In genomic region chr11:89025603-89026002, GRCm38 (mm10) we compare ENCODE assay signal across 21 mouse cellular contexts. TPM values are rescaled to one million over a fixed set of nuclear protein-coding genes. Genes with fewer than 3 reads are reported as not detected.
DNase-seq lines count a peak whose midpoint lies in the region; ATAC-seq and TF ChIP-seq lines count a peak whose summit lies in the region.
"Had no signal": no experiment of that assay in that cellular context is flagged by ENCODE, and none has a peak within 500 bp of the region (broad histone marks: within the 10 kb centered on the region; RNA-seq: fewer than 3 reads in every experiment).

No protein-coding gene starts in this region.

- TF ChIP-seq EP300 in lung, postnatal 0 days (IDR thresholded peaks at IDR 0.05), result no peak

- no peak for TF ChIP-seq POLR2A in kidney, adult 2 months (IDR thresholded peaks at IDR 0.05; ENCODE audit: low read depth, low read length)
- TF ChIP-seq POLR2A in small intestine, adult 2 months (IDR thresholded peaks at IDR 0.05; ENCODE audit: low read depth, low read length), result no peak

- peak; percentile 30 for DNase-seq in kidney, adult 2 months
- no peak for DNase-seq in kidney, adult 9 months
- DNase-seq in lung, postnatal 0 days (ENCODE audit: low spot score), result peak; percentile 37
- no peak for DNase-seq in lung, postnatal 36 days
- DNase-seq in forebrain, embryonic 10.5 days (ENCODE audit: extremely low spot score, low spot score), result no peak
- DNase-seq: cerebellum, adult 9-11 months; gastrocnemius, postnatal 10 days; layer of hippocampus, postnatal 36 days; retina, postnatal 1 day; right cerebral cortex, postnatal 4 days had no signal

- no peak for ATAC-seq in lung, postnatal 0 days
- no peak for ATAC-seq in intestine, postnatal 0 days
- ATAC-seq: CD4-positive, CD25-positive, alpha-beta regulatory T cell, adult 4 months; midbrain, embryonic 15.5 days had no signal

- H3K4me2 ChIP-seq in lung, postnatal 0 days (replicated peaks; ENCODE audit: low read depth, low read length), result no peak overlapping the region
- H3K4me2 ChIP-seq in intestine, postnatal 0 days (replicated peaks; ENCODE audit: low read depth), result no peak overlapping the region
- H3K4me2 ChIP-seq: embryonic facial prominence, embryonic 13.5 days; hindbrain, embryonic 13.5 days; midbrain, embryonic 15.5 days had no signal

- WGBS in kidney, adult 2 months, result 69% methylated on average over 3 of the region's 3 CpGs
- WGBS in lung, postnatal 0 days, result 72% methylated on average over 3 of the region's 3 CpGs
- 79% methylated on average over 3 of the region's 3 CpGs for WGBS in intestine, postnatal 0 days
- 90% methylated on average over 3 of the region's 3 CpGs for WGBS in small intestine, adult 2 months
- 85% methylated on average over 3 of the region's 3 CpGs for WGBS in forebrain, embryonic 10.5 days

- no peaks in the 10 kb centered on the region for H3K36me3 ChIP-seq in kidney, adult 2 months (ENCODE audit: control insufficient read depth, insufficient read depth, low read length)
- H3K36me3 ChIP-seq in lung, postnatal 0 days (ENCODE audit: insufficient read depth, low read length), result no peaks in the 10 kb centered on the region
- peaks cover 4% of the 10 kb centered on the region for H3K36me3 ChIP-seq in intestine, postnatal 0 days (ENCODE audit: control insufficient read depth, insufficient read depth)
- peaks cover 2% of the 10 kb centered on the region for H3K36me3 ChIP-seq in small intestine, adult 2 months (ENCODE audit: control insufficient read depth, insufficient read depth, low read length)
- no peaks in the 10 kb centered on the region for H3K36me3 ChIP-seq in forebrain, embryonic 10.5 days (replicated peaks)
- H3K36me3 ChIP-seq: embryonic facial prominence, embryonic 13.5 days; hindbrain, embryonic 13.5 days; midbrain, embryonic 15.5 days had no signal

- H3K4me3 ChIP-seq in kidney, adult 2 months (ENCODE audit: insufficient read depth, low read depth, low read length), result no peak overlapping the region
- no peak overlapping the region for H3K4me3 ChIP-seq in lung, postnatal 0 days (ENCODE audit: low read depth, low read length)
- no peak overlapping the region for H3K4me3 ChIP-seq in intestine, postnatal 0 days (ENCODE audit: low read depth, low read length)
- no peak overlapping the region for H3K4me3 ChIP-seq in small intestine, adult 2 months (ENCODE audit: low read depth, low read length)
- no peak overlapping the region for H3K4me3 ChIP-seq in forebrain, embryonic 10.5 days
- H3K4me3 ChIP-seq: embryonic facial prominence, embryonic 13.5 days; hindbrain, embryonic 13.5 days; midbrain, embryonic 15.5 days had no signal

- peaks cover 13% of the 10 kb centered on the region; the same call in 1 of the 2 replicates for H3K4me1 ChIP-seq in kidney, adult 2 months (ENCODE audit: control insufficient read depth, insufficient read depth, low read length)
- H3K4me1 ChIP-seq in lung, postnatal 0 days (ENCODE audit: insufficient read depth, low read depth, low read length), result peaks cover 16% of the 10 kb centered on the region; the same call in 1 of the 2 replicates
- peaks cover 14% of the 10 kb centered on the region; the same call in 1 of the 2 replicates for H3K4me1 ChIP-seq in intestine, postnatal 0 days (replicated peaks; ENCODE audit: control insufficient read depth, insufficient read depth, low read length)
- H3K4me1 ChIP-seq in small intestine, adult 2 months (ENCODE audit: control insufficient read depth, insufficient read depth, insufficient read length, low read length), result peaks cover 18% of the 10 kb centered on the region; the same call in 1 of the 2 replicates
- peaks cover 9% of the 10 kb centered on the region; the same call in 1 of the 2 replicates for H3K4me1 ChIP-seq in forebrain, embryonic 10.5 days
- H3K4me1 ChIP-seq: hindbrain, embryonic 13.5 days; midbrain, embryonic 15.5 days had no signal

- H3K27me3 ChIP-seq in kidney, adult 2 months (replicated peaks; ENCODE audit: control insufficient read depth, insufficient read depth, low read length), result no peaks in the 10 kb centered on the region
- no peaks in the 10 kb centered on the region for H3K27me3 ChIP-seq in lung, postnatal 0 days (replicated peaks; ENCODE audit: insufficient read depth, low read length)
- H3K27me3 ChIP-seq in intestine, postnatal 0 days (replicated peaks; ENCODE audit: control insufficient read depth, insufficient read depth, low read length), result no peaks in the 10 kb centered on the region
- H3K27me3 ChIP-seq in small intestine, adult 2 months (ENCODE audit: control insufficient read depth, insufficient read depth, low read length), result no peaks in the 10 kb centered on the region
- no peaks in the 10 kb centered on the region for H3K27me3 ChIP-seq in forebrain, embryonic 10.5 days (ENCODE audit: poor library complexity, severe bottlenecking)
- H3K27me3 ChIP-seq: embryonic facial prominence, embryonic 13.5 days; hindbrain, embryonic 13.5 days; megakaryocyte, embryonic 14.5 days; midbrain, embryonic 15.5 days had no signal

- no peaks in the 10 kb centered on the region for H3K9me3 ChIP-seq in lung, postnatal 0 days (ENCODE audit: low read length)
- H3K9me3 ChIP-seq in intestine, postnatal 0 days (ENCODE audit: control insufficient read depth), result no peaks in the 10 kb centered on the region
- no peaks in the 10 kb centered on the region for H3K9me3 ChIP-seq in forebrain, embryonic 10.5 days
- H3K9me3 ChIP-seq: embryonic facial prominence, embryonic 13.5 days; G1E; hindbrain, embryonic 13.5 days; megakaryocyte, embryonic 14.5 days; midbrain, embryonic 15.5 days had no signal

- no peak overlapping the region for H3K9ac ChIP-seq in lung, postnatal 0 days (replicated peaks; ENCODE audit: low read depth)
- H3K9ac ChIP-seq in intestine, postnatal 0 days (ENCODE audit: low read depth, low read length), result no peak overlapping the region
- H3K9ac ChIP-seq: embryonic facial prominence, embryonic 13.5 days; hindbrain, embryonic 13.5 days; liver, embryonic 14.5 days; midbrain, embryonic 15.5 days had no signal

- H3K27ac ChIP-seq in kidney, adult 2 months (ENCODE audit: insufficient read depth, low read depth, low read length), result no peak overlapping the region
- peak overlapping the region; percentile 74; the same call in 1 of the 2 replicates for H3K27ac ChIP-seq in lung, postnatal 0 days (ENCODE audit: low read length)
- peak overlapping the region; percentile 31; the same call in 1 of the 2 replicates for H3K27ac ChIP-seq in intestine, postnatal 0 days (ENCODE audit: low read depth, low read length)
- peak overlapping the region; percentile 93 for H3K27ac ChIP-seq in small intestine, adult 2 months (ENCODE audit: insufficient read depth, low read depth, low read length)
- H3K27ac ChIP-seq in forebrain, embryonic 10.5 days, result no peak overlapping the region
- H3K27ac ChIP-seq: embryonic facial prominence, embryonic 13.5 days; liver, embryonic 14.5 days; midbrain, embryonic 15.5 days had no signal

- no peak for TF ChIP-seq CTCF in kidney, adult 2 months (conservative IDR thresholded peaks at IDR 0.05; ENCODE audit: insufficient read depth, insufficient read length, low read depth, low read length)
- no peak for TF ChIP-seq CTCF in lung, postnatal 0 days (IDR thresholded peaks at IDR 0.05)
- TF ChIP-seq CTCF in intestine, postnatal 0 days (IDR thresholded peaks at IDR 0.05; ENCODE audit: low read depth), result no peak
- no peak for TF ChIP-seq CTCF in small intestine, adult 2 months (IDR thresholded peaks at IDR 0.05; ENCODE audit: extremely low read depth, insufficient read length, insufficient replicate concordance, low read depth, low read length)

RNA-seq across cellular contexts. Expression of gene Trim25, which starts 26.4 kb away (rescaled TPM):
- polyA plus RNA-seq in kidney, adult 2 months (2012; rRNA removed), result 27.3 and 35.0 TPM in 2 replicates
- polyA plus RNA-seq in lung, postnatal 0 days (2015; fragmentation: Nextera tagmentation; extraction: Ambion mirVana), result 23.5 and 24.3 TPM in 2 replicates
- polyA plus RNA-seq in intestine, postnatal 0 days (2015; fragmentation: Nextera tagmentation; extraction: Ambion mirVana), result 24.2 and 26.2 TPM in 2 replicates
- 57.2 and 129 TPM in 2 replicates for polyA plus RNA-seq in small intestine, adult 2 months (2012; rRNA removed)
- polyA plus RNA-seq in forebrain, embryonic 10.5 days (2016; fragmentation: Nextera tagmentation; extraction: Ambion mirVana), result 2.1 and 2.5 TPM in 2 replicates

RNA-seq across cellular contexts. Expression of gene Dgke, which starts 41.0 kb away (rescaled TPM):
- 2.4 and 2.8 TPM in 2 replicates for polyA plus RNA-seq in kidney, adult 2 months (2012; rRNA removed)
- polyA plus RNA-seq in lung, postnatal 0 days (2015; fragmentation: Nextera tagmentation; extraction: Ambion mirVana), result 3.4 and 3.6 TPM in 2 replicates
- polyA plus RNA-seq in intestine, postnatal 0 days (2015; fragmentation: Nextera tagmentation; extraction: Ambion mirVana), result 1.7 and 2.0 TPM in 2 replicates
- polyA plus RNA-seq in small intestine, adult 2 months (2012; rRNA removed), result 2.1 and 3.2 TPM in 2 replicates
- polyA plus RNA-seq in forebrain, embryonic 10.5 days (2016; fragmentation: Nextera tagmentation; extraction: Ambion mirVana), result 4.3 and 4.8 TPM in 2 replicates

RNA-seq across cellular contexts. Expression of gene Gm525, which starts 48.0 kb away (rescaled TPM):
- 0.69 and 1.6 TPM in 2 replicates for polyA plus RNA-seq in kidney, adult 2 months (2012; rRNA removed)
- 0.25 and 0.27 TPM in 2 replicates for polyA plus RNA-seq in lung, postnatal 0 days (2015; fragmentation: Nextera tagmentation; extraction: Ambion mirVana)
- polyA plus RNA-seq in intestine, postnatal 0 days (2015; fragmentation: Nextera tagmentation; extraction: Ambion mirVana), result 0.93 and 1.7 TPM in 2 replicates
- not detected in 2 replicates for polyA plus RNA-seq in small intestine, adult 2 months (2012; rRNA removed)
- not detected in 2 replicates for polyA plus RNA-seq in forebrain, embryonic 10.5 days (2016; fragmentation: Nextera tagmentation; extraction: Ambion mirVana)
- polyA plus RNA-seq: CD4-positive, CD25-positive, alpha-beta regulatory T cell, adult 4 months; G1E; heart, embryonic 14.5 days; hindbrain, embryonic 13.5 days; liver, embryonic 14.5 days; midbrain, embryonic 15.5 days had no signal

RNA-seq across cellular contexts. Expression of gene Coil, which starts 55.6 kb away (rescaled TPM):
- 3.1 and 3.6 TPM in 2 replicates for polyA plus RNA-seq in kidney, adult 2 months (2012; rRNA removed)
- 5.6 and 5.8 TPM in 2 replicates for polyA plus RNA-seq in lung, postnatal 0 days (2015; fragmentation: Nextera tagmentation; extraction: Ambion mirVana)
- 4.1 and 4.6 TPM in 2 replicates for polyA plus RNA-seq in intestine, postnatal 0 days (2015; fragmentation: Nextera tagmentation; extraction: Ambion mirVana)
- 1.1 and 1.4 TPM in 2 replicates for polyA plus RNA-seq in small intestine, adult 2 months (2012; rRNA removed)
- polyA plus RNA-seq in forebrain, embryonic 10.5 days (2016; fragmentation: Nextera tagmentation; extraction: Ambion mirVana), result 29.4 TPM in 2 replicates

RNA-seq across cellular contexts. Expression of gene Elobl, which starts 58.9 kb away (rescaled TPM):
- polyA plus RNA-seq in kidney, adult 2 months (2012; rRNA removed), result 0.92 and 1.5 TPM in 2 replicates
- not detected in 2 replicates for polyA plus RNA-seq in lung, postnatal 0 days (2015; fragmentation: Nextera tagmentation; extraction: Ambion mirVana)
- not detected in 2 replicates for polyA plus RNA-seq in intestine, postnatal 0 days (2015; fragmentation: Nextera tagmentation; extraction: Ambion mirVana)
- polyA plus RNA-seq in small intestine, adult 2 months (2012; rRNA removed), result 0.37 TPM in 1 of 2 replicates, not detected in the other
- polyA plus RNA-seq in forebrain, embryonic 10.5 days (2016; fragmentation: Nextera tagmentation; extraction: Ambion mirVana), result not detected in 2 replicates
- polyA plus RNA-seq: CD4-positive, CD25-positive, alpha-beta regulatory T cell, adult 4 months; embryonic facial prominence, embryonic 13.5 days; G1E; heart, embryonic 14.5 days; hindbrain, embryonic 13.5 days; intestine, embryonic 14.5 days; liver, embryonic 14.5 days; midbrain, embryonic 15.5 days had no signal

Comparison
In these comparisons a context has a peak if more than half of its experiments do, and no peak if none do; other contexts are left out.
1. DNase-seq: peak in kidney, adult 2 months (single experiment) and lung, postnatal 0 days (single experiment); none in kidney, adult 9 months (single experiment), lung, postnatal 36 days (single experiment) and forebrain, embryonic 10.5 days (single experiment).
2. H3K27ac ChIP-seq: peak in lung, postnatal 0 days (single experiment), intestine, postnatal 0 days (single experiment) and small intestine, adult 2 months (single experiment); none in kidney, adult 2 months (single experiment) and forebrain, embryonic 10.5 days (single experiment).